Mouse (Mus musculus): ENCODE data around the gene Serpinb9f.
"Not testable (repeated sequence)": the region's sequence is repeated elsewhere in the genome, so short reads cannot be mapped to it uniquely, and the experiment has no call there.

The Serpinb9f gene

DNA sequence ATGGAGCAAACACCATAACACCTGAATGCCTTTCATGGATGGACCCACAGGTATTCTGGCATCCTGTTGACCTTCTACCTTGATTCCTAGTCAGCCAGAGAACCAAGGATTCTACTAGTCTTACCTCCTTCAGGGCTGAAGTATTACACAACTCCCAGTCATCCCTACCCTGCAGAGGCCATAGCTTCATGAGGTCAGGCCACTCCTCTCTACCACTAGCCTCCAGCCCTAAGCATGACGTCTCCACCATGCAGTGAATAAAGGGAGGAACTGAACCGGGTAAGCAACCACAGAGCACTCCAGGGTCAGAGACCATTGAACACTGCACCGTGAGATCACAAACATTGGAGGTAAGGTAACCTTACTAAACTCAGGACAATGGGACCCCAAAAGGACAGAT is at the start of gene Serpinb9f:
Gene Serpinb9f, plus strand, starts transcription at position 301 of the 400 bp plus-strand sequence.
- not testable (repeated sequence) for DNase-seq (ENCODE audit: low read depth)

DNA sequence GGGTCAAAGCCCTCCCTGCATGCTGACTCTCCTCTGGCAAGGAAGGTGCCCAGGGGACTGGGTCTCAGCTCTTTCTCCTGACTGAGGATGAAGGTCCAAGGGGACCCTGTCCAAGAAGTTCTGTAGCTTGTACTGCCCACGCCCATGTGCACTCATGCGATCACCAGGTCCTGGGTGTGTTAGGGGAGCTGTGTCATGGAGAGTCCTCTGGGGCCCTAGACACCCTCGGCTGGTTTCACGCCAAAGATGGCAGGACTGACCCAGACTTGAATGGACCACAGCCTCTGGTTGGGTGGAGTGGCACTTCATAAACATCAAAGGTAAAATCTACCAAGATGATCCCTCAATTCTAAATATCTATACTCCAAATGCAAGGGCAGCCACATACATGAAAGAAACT is 15.2 kb upstream of the Serpinb9f start:
- not testable (repeated sequence) for DNase-seq (ENCODE audit: low read depth)

DNA sequence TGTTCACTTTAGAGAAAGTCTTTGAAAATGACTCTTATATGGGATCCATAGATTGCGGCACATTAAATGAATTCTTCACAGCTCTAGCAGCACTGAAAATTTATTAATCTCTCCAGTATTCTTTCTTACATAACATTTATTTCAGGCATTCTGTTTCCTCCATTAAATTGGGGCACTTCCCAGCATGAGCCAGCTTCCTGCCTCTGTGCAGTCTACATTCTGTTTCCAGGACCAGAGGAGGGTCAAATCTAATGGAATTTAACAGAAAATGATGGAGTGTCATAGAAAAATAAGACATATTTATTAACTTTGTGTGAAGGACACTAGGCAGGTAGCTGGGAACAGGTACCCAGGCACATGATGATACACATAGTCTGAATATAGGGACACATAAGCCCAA is 32.8 kb downstream of the Serpinb9f start:
- DNase-seq (ENCODE audit: low read depth): not testable (repeated sequence)
